ENCODE assay signal across 8 mouse cellular contexts in the genomic region with DNA sequence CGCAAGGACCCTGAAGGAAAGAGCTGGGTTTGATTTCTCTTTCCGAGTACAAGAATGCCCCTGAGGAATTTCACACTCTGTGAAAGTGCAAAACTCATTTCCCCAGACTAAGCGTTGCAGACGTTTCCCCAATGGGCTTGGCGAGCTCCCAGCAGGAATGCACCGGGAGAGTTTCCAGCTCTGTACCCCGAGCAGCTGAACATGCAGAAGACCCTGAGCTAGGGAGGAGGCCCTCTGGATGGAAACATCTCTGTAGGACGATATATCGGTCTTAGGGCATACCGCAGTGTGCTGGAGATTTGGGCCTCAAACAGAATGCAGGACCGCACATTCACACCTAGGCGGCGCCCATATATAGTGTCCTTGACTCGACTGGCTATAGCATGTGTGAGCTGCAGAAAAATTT. TPM values are rescaled to one million over a fixed set of nuclear protein-coding genes. Genes with fewer than 3 reads are reported as not detected.
DNase-seq lines count a peak whose midpoint lies in the region; ATAC-seq lines count a peak whose summit lies in the region.

No protein-coding gene starts in this region.

- H3K27me3 ChIP-seq in intestine, embryonic 14.5 days (replicated peaks; ENCODE audit: control insufficient read depth, insufficient read depth, low read length) = peaks cover 30% of the 10 kb centered on the region

- no peaks in the 10 kb centered on the region for H3K9me3 ChIP-seq in intestine, embryonic 14.5 days (ENCODE audit: control insufficient read depth, low read length)

- no peaks in the 10 kb centered on the region for H3K36me3 ChIP-seq in intestine, embryonic 14.5 days (ENCODE audit: control insufficient read depth, insufficient read depth, low read length)

- H3K9ac ChIP-seq in intestine, embryonic 14.5 days (ENCODE audit: low read length) = peak overlapping the region; percentile 55

- peak; percentile 43 for DNase-seq in T-cell, adult 2 months (ENCODE audit: low spot score)
- peak; percentile 75 to 76 for DNase-seq in cerebellum, postnatal 14 days
- DNase-seq in gastrocnemius, postnatal 10 days = peak; percentile 68
- DNase-seq in intestine, embryonic 14.5 days (ENCODE audit: low spot score) = peak; percentile 82
- DNase-seq in left cerebral cortex, postnatal 36 days (ENCODE audit: low spot score in 2 of 2) = peak; percentile 62 to 69
- DNase-seq in right cerebral cortex, postnatal 10 days (ENCODE audit: low spot score in 2 of 2) = peak; percentile 79 to 80

- ATAC-seq in intestine, embryonic 14.5 days (replicated peaks; ENCODE audit: low FRiP score, low TSS enrichment, low read depth) = peak; percentile 40; the same call in 1 of the 2 replicates
- peak; percentile 61 for ATAC-seq in megakaryocyte progenitor cell, adult 5-6 weeks (replicated peaks; ENCODE audit: poor library complexity)
- ATAC-seq in inflammation-experienced regulatory T-cells, adult 6 months = no peak

- peak overlapping the region; percentile 91 for H3K27ac ChIP-seq in intestine, embryonic 14.5 days (ENCODE audit: low read depth)

- 4% methylated on average over 14 of the region's 14 CpGs for WGBS in intestine, embryonic 14.5 days

- intact Hi-C loops in left cerebral cortex, postnatal 36 days (cut with DNase I) = loop anchor here (5.0 to 10.0 kb wide), 3 partner anchors 114 to 379 kb away; partner anchors contain the start of genes Chrm4 and Cry2

- H3K4me3 ChIP-seq in intestine, embryonic 14.5 days (ENCODE audit: low read depth, low read length) = peak overlapping the region; percentile 33

- H3K4me2 ChIP-seq in intestine, embryonic 14.5 days (ENCODE audit: low read length) = peak overlapping the region; percentile 74

- peaks cover 12% of the 10 kb centered on the region for H3K4me1 ChIP-seq in intestine, embryonic 14.5 days (replicated peaks; ENCODE audit: control insufficient read depth, insufficient read depth, low read length)

RNA-seq across cellular contexts. Expression of gene Creb3l1, which starts 31.5 kb away (rescaled TPM):
- total RNA-seq in gastrocnemius, postnatal 10 days (2021) = 10 to 100 TPM; 29.2 to 44.6 TPM
- 21.2 and 24.1 TPM in 2 replicates for polyA plus RNA-seq in intestine, embryonic 14.5 days (2014; fragmentation: Nextera tagmentation; extraction: Ambion mirVana)
- total RNA-seq in left cerebral cortex, postnatal 36 days (2021) = 1 to 10 TPM; 2.6 to 2.8 TPM
- 1.1 and 2.0 TPM in 2 replicates for total RNA-seq in megakaryocyte progenitor cell, adult 5-6 weeks (2015)
- total RNA-seq in megakaryocyte progenitor cell, adult 5-6 weeks (2017) = 0.10 and 0.37 TPM in 2 replicates
- 1 to 10 TPM in 2 of 3 experiments, under 1 TPM in 1; 0.92 to 1.7 (median 1.1) TPM for polyA plus RNA-seq in inflammation-experienced regulatory T-cells, adult 6 months (2017; shearing (Covaris generic))

RNA-seq across cellular contexts. Expression of gene Phf21a, which starts 37.1 kb away (rescaled TPM):
- total RNA-seq in gastrocnemius, postnatal 10 days (2021) = 10 to 100 TPM; 27.1 to 44.4 TPM
- polyA plus RNA-seq in intestine, embryonic 14.5 days (2014; fragmentation: Nextera tagmentation; extraction: Ambion mirVana) = 27.5 and 28.5 TPM in 2 replicates
- 100 to 1,000 TPM in 1 of 2 experiments, 10 to 100 TPM in 1; 97.1 to 126 TPM for total RNA-seq in left cerebral cortex, postnatal 36 days (2021)
- 48.4 and 49.5 TPM in 2 replicates for total RNA-seq in megakaryocyte progenitor cell, adult 5-6 weeks (2015)
- 23.2 and 24.3 TPM in 2 replicates for total RNA-seq in megakaryocyte progenitor cell, adult 5-6 weeks (2017)
- polyA plus RNA-seq in inflammation-experienced regulatory T-cells, adult 6 months (2017; shearing (Covaris generic)) = 10 to 100 TPM; 44.3 to 68.5 (median 54.2) TPM

Comparison
In these comparisons a context has a peak if more than half of its experiments do, and no peak if none do; other contexts are left out.
1. RNA of gene Creb3l1, which starts 31.5 kb away (total RNA-seq): 29.2 to 44.6 TPM in gastrocnemius, postnatal 10 days; 2.6 to 2.8 TPM in left cerebral cortex, postnatal 36 days and 0.10 to 2.0 TPM in megakaryocyte progenitor cell, adult 5-6 weeks; every median in the first group is over 4 times any median in the second.
2. Peak in every context shown above with its lines, with median percentiles within 50 percentile points of each other: DNase-seq.